Mouse (Mus musculus): ENCODE results near the gene Epb41l3. TPM values are rescaled to one million over a fixed set of nuclear protein-coding genes. Genes with fewer than 3 reads are reported as not detected.

Epb41l3 gene
- polyA plus RNA-seq, 1 experiment from 2014 or later: 59.2 TPM

DNA sequence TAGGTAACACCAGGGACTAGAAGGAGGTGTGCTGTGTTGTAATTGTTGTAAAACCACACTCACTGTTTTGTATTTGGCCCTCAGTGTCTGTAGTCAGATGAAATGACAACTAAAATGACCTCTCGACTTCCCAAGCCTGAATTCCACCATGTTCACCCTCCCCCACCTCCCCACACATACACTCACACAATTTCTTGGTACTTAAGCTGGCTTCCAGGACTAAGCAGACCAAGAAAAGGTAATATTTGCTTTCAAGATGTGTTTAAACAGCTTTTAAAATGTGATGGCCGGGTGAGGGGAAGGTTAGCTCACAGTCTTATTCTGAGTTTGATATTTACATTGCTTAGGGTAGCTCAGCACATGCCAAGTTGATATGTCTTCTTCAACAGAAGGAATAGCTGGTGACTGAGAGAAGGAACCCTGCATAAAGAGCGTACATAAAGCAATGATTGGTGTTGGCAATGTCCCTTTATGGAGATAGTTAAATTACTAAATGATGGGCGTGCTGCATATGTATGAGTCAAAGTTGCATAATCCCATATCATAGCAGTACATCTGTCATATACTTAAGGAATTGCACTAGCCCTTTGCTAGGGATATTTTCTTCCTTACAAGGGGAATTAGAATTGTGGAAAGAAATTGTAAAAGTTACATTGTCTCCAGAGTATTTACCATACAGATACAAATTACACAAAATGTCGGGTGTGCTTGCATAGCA is 130.0 kb downstream of the Epb41l3 start:
- DNase-seq (ENCODE audit: low spot score): no peak
- H3K27me3 ChIP-seq (ENCODE audit: insufficient read depth, poor library complexity, severe bottlenecking): no peaks in the 10 kb centered on the region
- H3K4me3 ChIP-seq: no peak overlapping the region
- H3K4me1 ChIP-seq (replicated peaks): peaks cover 10% of the 10 kb centered on the region
- H3K27ac ChIP-seq: no peak overlapping the region
- no peaks in the 10 kb centered on the region for H3K9me3 ChIP-seq
- WGBS: 90% methylated on average over 5 of the region's 5 CpGs
- H3K36me3 ChIP-seq: peaks cover 7% of the 10 kb centered on the region

GRCm38 (mm10) chr17:69207562-69208312 is 132.3 kb downstream of the Epb41l3 start:
- Histone ChIP-seq H3K4me1 (replicated peaks) (peaks cover 10% of the 10 kb centered on the region), H3K9me3 (peaks cover 2% of the 10 kb centered on the region; the same call in 1 of the 2 replicates), H3K27me3 (ENCODE audit: insufficient read depth, poor library complexity, severe bottlenecking) (no peaks in the 10 kb centered on the region), H3K4me3 (no peak overlapping the region), H3K27ac (peak overlapping the region; percentile 66), H3K36me3 (peaks cover 14% of the 10 kb centered on the region)
- WGBS: 38% methylated on average over 15 of the region's 15 CpGs
- DNase-seq (ENCODE audit: low spot score): no peak

DNA sequence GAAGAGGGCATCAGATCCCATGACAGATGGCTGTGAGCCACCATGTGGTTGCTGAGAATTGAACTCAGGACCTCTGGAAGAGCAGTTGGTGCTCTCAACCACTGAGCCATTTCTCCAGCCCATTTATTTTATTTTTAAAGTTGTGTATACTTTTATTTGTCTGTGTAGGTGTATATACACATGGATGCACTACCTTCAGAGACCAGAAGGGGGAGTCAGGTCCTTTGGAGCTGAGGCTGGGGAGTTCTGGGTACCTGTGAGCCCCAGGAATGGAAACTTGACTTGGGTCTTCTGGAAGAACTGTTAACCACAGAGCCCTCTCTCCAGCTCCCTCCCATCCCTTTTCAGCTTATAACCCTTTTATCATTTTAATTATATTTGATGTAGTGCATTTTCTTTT is 135.6 kb downstream of the Epb41l3 start:
- Histone ChIP-seq H3K4me3 (no peak overlapping the region), H3K27ac (no peak overlapping the region), H3K4me1 (replicated peaks) (peaks cover 10% of the 10 kb centered on the region), H3K9me3 (peaks cover 2% of the 10 kb centered on the region; the same call in 1 of the 2 replicates), H3K27me3 (ENCODE audit: insufficient read depth, poor library complexity, severe bottlenecking) (no peaks in the 10 kb centered on the region), H3K36me3 (peaks cover 21% of the 10 kb centered on the region)
- no peak for DNase-seq (ENCODE audit: low spot score)

GRCm38 (mm10) chr17:69216120-69216519 is 140.6 kb downstream of the Epb41l3 start:
- WGBS: 93% methylated on average over 3 of the region's 3 CpGs
- peaks cover 9% of the 10 kb centered on the region; the same call in 1 of the 2 replicates for H3K36me3 ChIP-seq
- no peak for DNase-seq (ENCODE audit: low spot score)
- H3K4me1 ChIP-seq (replicated peaks): no peaks in the 10 kb centered on the region
- H3K27ac ChIP-seq: no peak overlapping the region
- H3K27me3 ChIP-seq (ENCODE audit: insufficient read depth, poor library complexity, severe bottlenecking): no peaks in the 10 kb centered on the region
- H3K9me3 ChIP-seq: peaks cover 1% of the 10 kb centered on the region; the same call in 1 of the 2 replicates
- no peak overlapping the region for H3K4me3 ChIP-seq

GRCm38 (mm10) chr17:69220849-69221248 is 145.4 kb downstream of the Epb41l3 start:
- Histone ChIP-seq H3K4me3 (no peak overlapping the region), H3K27me3 (ENCODE audit: insufficient read depth, poor library complexity, severe bottlenecking) (no peaks in the 10 kb centered on the region), H3K36me3 (peaks cover 5% of the 10 kb centered on the region; the same call in 1 of the 2 replicates), H3K4me1 (replicated peaks) (peaks cover 11% of the 10 kb centered on the region; the same call in 1 of the 2 replicates), H3K27ac (no peak overlapping the region), H3K9me3 (no peaks in the 10 kb centered on the region)
- DNase-seq (ENCODE audit: low spot score): no peak
- WGBS: 90% methylated on average over 7 of the region's 7 CpGs

GRCm38 (mm10) chr17:69221377-69221776 is 145.9 kb downstream of the Epb41l3 start:
- DNase-seq (ENCODE audit: low spot score): no peak
- Histone ChIP-seq H3K27ac (no peak overlapping the region), H3K4me3 (no peak overlapping the region), H3K9me3 (no peaks in the 10 kb centered on the region), H3K36me3 (peaks cover 5% of the 10 kb centered on the region; the same call in 1 of the 2 replicates), H3K27me3 (ENCODE audit: insufficient read depth, poor library complexity, severe bottlenecking) (no peaks in the 10 kb centered on the region), H3K4me1 (replicated peaks) (peaks cover 11% of the 10 kb centered on the region; the same call in 1 of the 2 replicates)
- 86% methylated on average over 6 of the region's 6 CpGs for WGBS

GRCm38 (mm10) chr17:69221966-69222692 is 146.6 kb downstream of the Epb41l3 start:
- Histone ChIP-seq H3K4me1 (replicated peaks) (peaks cover 18% of the 10 kb centered on the region; the same call in 1 of the 2 replicates), H3K9me3 (no peaks in the 10 kb centered on the region), H3K4me3 (no peak overlapping the region), H3K27ac (no peak overlapping the region), H3K27me3 (ENCODE audit: insufficient read depth, poor library complexity, severe bottlenecking) (no peaks in the 10 kb centered on the region), H3K36me3 (peaks cover 5% of the 10 kb centered on the region; the same call in 1 of the 2 replicates)
- no peak for DNase-seq (ENCODE audit: low spot score)
- WGBS: 39% methylated on average over 10 of the region's 10 CpGs

DNA sequence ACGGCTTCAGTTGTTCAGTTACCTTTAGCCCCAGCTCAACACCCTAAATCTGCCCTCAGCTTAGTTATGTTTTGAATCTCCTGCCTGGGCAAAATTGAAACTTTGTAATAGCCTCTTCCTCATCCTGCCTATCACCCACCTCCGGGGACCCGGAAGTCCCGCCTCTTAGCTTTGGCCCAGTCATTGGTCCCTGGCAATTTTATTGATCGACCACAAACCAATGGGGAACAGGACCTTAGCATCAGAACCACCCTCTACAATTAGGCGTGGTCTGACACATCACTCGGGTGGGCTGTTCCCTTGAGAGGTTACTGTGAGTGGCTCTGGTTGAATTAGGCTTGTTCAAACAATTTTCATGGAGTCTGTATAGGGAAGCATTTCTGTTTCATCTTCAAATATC is 150.5 kb downstream of the Epb41l3 start:
- DNase-seq (ENCODE audit: low spot score): no peak
- peaks cover 34% of the 10 kb centered on the region for H3K4me1 ChIP-seq (replicated peaks)
- H3K36me3 ChIP-seq: peaks cover 5% of the 10 kb centered on the region; the same call in 1 of the 2 replicates
- no peaks in the 10 kb centered on the region for H3K27me3 ChIP-seq (ENCODE audit: insufficient read depth, poor library complexity, severe bottlenecking)
- 86% methylated on average over 7 of the region's 7 CpGs for WGBS
- no peak overlapping the region for H3K4me3 ChIP-seq
- H3K27ac ChIP-seq: no peak overlapping the region
- no peaks in the 10 kb centered on the region for H3K9me3 ChIP-seq

DNA sequence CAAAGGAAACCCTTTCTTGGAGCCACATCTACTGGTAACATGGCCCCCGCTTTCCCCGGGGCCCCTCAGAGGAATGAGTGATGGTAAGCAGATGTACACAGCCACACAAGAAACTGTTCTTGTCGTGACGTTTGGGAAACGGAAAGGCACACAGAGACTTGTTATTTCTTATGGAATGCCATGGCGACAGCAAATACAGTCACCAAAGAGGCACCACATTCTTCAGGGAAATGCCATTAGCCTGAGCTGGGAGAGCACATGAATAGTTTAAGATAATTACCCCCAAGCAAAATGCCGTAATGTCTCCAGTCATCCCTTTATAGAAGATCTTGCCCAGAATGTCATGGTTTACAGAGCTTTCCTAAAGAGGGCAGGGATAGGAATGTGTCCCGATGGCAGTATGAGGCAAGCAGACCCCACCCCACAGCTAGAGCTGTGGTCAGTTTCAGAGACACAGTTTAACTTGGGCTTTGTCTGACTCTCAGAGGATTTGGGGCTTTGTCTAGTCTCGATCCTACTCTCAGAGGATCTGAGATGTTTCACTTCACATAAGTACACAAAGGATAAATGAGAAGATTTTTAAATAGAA is 152.0 kb downstream of the Epb41l3 start:
- H3K4me3 ChIP-seq: no peak overlapping the region
- no peak for DNase-seq (ENCODE audit: low spot score)
- 72% methylated on average over 9 of the region's 9 CpGs for WGBS
- H3K9me3 ChIP-seq: no peaks in the 10 kb centered on the region
- H3K4me1 ChIP-seq (replicated peaks): peaks cover 34% of the 10 kb centered on the region
- H3K27ac ChIP-seq: no peak overlapping the region
- H3K36me3 ChIP-seq: peaks cover 5% of the 10 kb centered on the region; the same call in 1 of the 2 replicates
- no peaks in the 10 kb centered on the region for H3K27me3 ChIP-seq (ENCODE audit: insufficient read depth, poor library complexity, severe bottlenecking)

DNA sequence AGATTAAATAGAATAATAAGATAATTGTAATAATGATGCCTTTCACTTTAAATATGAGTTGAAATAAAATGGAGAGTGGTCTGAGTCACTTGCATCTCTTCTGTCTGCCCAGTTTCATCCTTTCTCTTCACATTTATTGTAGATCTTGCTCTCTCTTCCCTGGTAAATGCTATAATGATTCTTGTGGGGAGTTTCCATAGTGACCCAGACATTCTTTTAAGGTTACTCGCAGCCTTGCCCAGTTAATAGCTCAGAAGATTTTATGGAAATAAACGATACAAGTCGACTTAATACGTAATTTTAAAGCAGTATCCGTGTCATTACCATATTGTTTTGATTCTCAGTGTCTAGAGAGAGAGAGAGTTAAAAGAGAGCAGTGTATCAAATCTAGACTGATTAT is 154.0 kb downstream of the Epb41l3 start:
- no peak overlapping the region for H3K4me3 ChIP-seq
- no peak for DNase-seq (ENCODE audit: low spot score)
- no peaks in the 10 kb centered on the region for H3K9me3 ChIP-seq
- 89% methylated on average over 5 of the region's 5 CpGs for WGBS
- H3K36me3 ChIP-seq: peaks cover under 1% of the 10 kb centered on the region; the same call in 1 of the 2 replicates
- H3K4me1 ChIP-seq (replicated peaks): peaks cover 29% of the 10 kb centered on the region
- no peaks in the 10 kb centered on the region for H3K27me3 ChIP-seq (ENCODE audit: insufficient read depth, poor library complexity, severe bottlenecking)
- no peak overlapping the region for H3K27ac ChIP-seq

- Histone ChIP-seq H3K4me1 (replicated peaks) (peaks cover 29% of the 10 kb centered on the region), H3K27me3 (ENCODE audit: insufficient read depth, poor library complexity, severe bottlenecking) (no peaks in the 10 kb centered on the region), H3K4me3 (no peak overlapping the region), H3K27ac (peak overlapping the region; percentile 45; the same call in 1 of the 2 replicates), H3K36me3 (no peaks in the 10 kb centered on the region), H3K9me3 (no peaks in the 10 kb centered on the region)
- DNase-seq (ENCODE audit: low spot score): no peak
- 56% methylated on average over 6 of the region's 6 CpGs for WGBS
Measured at GRCm38 (mm10) chr17:69230131-69230621, 154.7 kb downstream of the Epb41l3 start.

DNA sequence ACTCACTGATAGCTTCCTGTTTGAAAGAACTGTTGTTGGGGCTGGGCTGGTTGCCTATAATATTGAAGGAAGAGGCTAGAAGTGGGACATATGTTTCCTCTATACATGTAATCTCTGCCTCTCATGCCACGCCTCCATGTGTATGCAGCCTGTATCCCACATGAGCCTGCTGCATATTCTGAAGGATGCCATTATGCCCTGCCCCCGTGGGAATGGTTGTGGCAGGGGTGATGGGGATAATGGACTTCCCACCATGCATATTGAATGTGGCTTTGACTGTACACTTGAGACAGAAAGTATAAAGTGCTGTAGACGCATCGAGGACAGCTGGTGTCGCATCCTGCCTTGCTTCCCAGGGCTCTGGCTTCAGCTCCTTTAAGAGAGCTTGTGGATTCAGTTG is 155.9 kb downstream of the Epb41l3 start:
- WGBS: 81% methylated on average over 5 of the region's 5 CpGs
- no peaks in the 10 kb centered on the region for H3K27me3 ChIP-seq (ENCODE audit: insufficient read depth, poor library complexity, severe bottlenecking)
- DNase-seq (ENCODE audit: low spot score): no peak
- H3K9me3 ChIP-seq: no peaks in the 10 kb centered on the region
- 0 out of 2 replicates have a peak overlapping the region, but pooled peaks have one; percentile 41 for H3K27ac ChIP-seq
- H3K36me3 ChIP-seq: no peaks in the 10 kb centered on the region
- H3K4me1 ChIP-seq (replicated peaks): peaks cover 29% of the 10 kb centered on the region
- no peak overlapping the region for H3K4me3 ChIP-seq

All from hindbrain, embryonic 10.5 days (tissue).